Mouse (Mus musculus) C3H10T1/2 (cell line): Measurements from ENCODE around the gene Pafah1b3. TPM values are rescaled to one million over a fixed set of nuclear protein-coding genes. Genes with fewer than 3 reads are reported as not detected.

ENCODE experiments used
- polyA plus RNA-seq, 2 experiments: library from polyadenylated mRNA; unstranded; fragments of >200 nt; fragmentation: generic; extraction: Trizol; gene quantifications; one replicate each; pipeline ENCODE4 v1.2.1; 2012; ENCODE audit warnings: missing spikeins in 2 of 2

Pafah1b3 gene
- 100 to 1,000 TPM; 137 to 139 TPM for polyA plus RNA-seq

DNA sequence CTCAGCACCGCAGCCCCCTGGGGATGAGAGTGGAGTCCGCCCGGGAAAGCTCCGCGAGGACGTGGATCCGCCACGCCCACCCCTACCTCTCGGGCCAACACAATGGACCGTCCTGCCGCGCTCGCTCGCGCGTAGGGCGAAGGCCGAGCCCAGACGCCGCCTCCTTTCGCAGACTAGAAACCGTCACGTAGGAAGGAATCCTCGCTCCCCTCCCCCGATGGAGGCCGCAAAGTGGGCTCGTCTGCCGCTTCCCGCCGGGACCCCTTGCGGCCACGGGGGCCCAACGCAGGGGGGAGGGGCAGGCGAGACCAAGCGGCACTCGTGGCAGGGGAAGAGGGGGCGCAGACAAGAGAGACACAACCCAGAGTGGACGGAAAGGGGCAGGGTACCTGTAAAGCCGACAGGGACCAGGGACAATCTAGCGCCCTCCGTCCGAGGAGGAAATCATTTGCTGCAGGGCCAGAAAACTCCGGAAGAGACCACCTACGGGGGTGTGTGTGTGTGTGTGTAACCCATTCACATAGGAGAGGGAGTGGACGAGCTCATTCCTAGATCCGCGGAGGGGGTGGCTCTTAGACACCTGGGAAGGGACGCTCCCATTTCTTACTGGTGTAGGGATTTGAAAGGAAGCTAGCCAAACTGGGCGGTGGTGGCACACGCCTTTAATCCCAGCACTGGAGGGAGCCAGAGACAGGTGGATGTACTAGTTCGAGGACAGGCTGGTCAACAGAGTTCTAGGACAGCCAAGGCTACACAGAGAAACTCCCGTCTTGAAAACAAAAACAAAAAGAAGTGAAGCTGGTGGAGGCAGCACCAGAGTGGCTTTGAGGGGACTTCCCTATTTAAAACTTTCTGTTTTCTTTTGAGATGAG is at the start of gene Pafah1b3:
TSS of gene Pafah1b3 (minus strand) at position 533 of the 872 bp plus-strand sequence.

DNA sequence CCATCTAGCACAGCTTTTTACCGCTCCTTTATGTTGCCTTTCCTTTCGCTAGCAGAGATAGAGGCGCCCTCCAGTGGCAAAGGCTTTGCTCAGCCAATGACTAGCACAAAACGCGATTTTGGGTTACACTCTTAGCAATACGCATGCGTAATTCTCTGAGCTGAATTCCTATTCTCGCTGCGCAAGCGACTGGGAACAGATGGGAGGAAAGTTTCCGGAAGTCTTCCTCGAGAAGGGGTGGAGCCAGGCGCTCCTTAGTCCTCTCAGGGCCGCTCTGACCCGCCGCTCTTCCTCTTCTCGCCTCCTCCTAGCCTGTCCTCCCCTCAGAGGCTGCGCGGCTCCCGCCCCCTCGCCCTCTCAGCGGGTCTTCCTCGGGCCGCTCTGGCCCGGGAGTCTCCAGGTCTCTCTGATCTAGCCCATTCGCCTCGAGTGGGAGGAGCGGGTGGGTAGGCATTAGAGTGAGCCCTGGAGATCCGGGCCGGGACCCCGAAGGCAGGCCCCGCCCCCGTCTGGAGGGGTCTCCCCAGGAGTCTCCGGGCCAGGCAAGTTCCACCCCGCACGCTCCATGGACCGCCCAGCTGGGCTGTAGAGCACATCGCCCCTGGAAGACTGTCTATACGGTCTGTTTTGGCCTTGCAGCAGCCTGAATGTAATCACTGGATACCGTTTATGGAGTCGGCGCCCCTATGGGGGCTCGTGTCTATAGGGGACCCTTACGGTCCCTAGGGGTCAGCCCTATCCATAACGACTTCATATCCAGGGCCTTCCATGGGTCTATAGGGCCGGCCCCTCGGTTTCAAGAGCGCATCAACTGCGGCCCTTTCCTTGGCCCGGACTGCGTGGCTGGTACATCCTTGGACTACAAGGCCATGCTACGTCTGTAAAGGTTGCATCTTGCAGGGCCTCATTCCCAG is 19.0 kb upstream of the Pafah1b3 start, which contains the start of gene Megf8:
TSS of gene Megf8 (plus strand) at position 633 of the 914 bp plus-strand sequence.

GRCm38 (mm10) chr7:25305956-25306613 is 8.3 kb upstream of the Pafah1b3 start, which contains the start of gene Tmem145:
Gene Tmem145 (plus strand): TSS chr7:25306106.

GRCm38 (mm10) chr7:25301063-25301462 is 3.3 kb upstream of the Pafah1b3 start, which contains the start of gene Prr19:
Gene Prr19 (plus strand): TSS chr7:25301411.

DNA sequence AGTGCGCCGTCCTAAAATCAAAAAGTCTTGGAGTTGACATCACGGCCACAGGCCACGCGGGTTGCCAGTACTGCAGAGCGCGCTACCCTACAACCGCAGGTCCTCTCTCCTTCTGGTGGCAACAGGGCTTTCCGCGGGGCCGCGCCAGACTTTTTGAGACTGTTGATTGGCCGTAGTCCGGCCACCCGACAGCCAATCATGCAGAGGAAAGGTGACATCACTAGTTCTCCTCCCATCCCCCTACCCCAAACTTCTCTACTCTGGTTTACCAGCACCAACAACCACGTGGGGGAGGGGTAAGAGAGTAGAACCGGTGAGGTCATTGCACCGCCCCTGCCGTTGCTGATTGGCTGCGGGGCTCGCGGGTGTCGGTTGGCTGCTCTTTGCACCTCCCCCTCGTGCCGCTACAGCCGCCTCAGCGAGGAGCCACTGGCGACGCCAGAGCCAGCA is 30.5 kb downstream of the Pafah1b3 start, which contains the start of gene Cic:
TSS of gene Cic (plus strand) at position 404 of the 450 bp plus-strand sequence.

DNA sequence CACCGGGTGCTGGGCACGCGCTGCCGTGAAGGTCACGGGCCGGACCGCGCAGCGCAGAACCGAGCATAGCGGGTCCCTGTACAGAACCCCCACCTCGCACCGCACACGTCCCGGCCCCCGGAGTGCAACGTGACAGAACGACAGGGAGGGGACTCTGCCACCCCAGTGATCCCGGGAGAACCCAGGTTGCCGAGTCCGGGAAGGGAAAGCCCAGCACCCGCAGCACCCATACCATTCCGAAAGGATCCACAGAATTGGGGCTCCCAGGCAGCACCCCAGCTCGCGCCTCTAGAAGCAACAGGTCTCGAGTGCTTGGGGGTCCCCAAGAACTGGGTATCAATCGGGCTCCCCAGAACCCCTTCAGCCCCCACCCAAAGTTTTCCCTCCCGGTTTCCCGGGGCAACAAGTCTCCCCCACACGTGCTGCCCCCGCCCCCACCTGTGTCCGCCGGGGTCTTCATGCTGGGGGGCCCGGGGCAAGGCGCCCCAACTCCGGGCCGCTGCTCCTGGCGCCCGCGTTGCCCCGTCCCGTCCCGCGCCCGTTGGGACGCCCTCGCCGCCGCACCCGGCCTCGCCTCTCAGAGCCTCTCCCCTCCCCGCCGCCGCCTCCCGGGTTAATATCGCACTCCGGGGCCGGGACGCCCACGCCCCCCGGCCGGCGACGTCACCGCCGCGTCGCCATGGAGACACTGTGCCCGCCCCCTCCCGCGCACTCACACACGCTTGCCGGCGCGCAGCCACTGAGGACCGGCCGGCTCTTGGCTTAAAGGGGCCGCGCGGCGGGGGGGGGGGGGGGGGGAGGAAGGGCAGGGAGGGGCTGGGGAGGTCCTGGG is 47.4 kb downstream of the Pafah1b3 start, which contains the start of gene Erf:
TSS of gene Erf (minus strand) at position 621 of the 832 bp plus-strand sequence.

Other genes with a start within 250 kb of the Pafah1b3 start
- 1 to 10 TPM in 1 of 2 experiments, under 1 TPM in 1; 0.13 to 2.8 TPM for gene Grik5, start 225.6 kb downstream of the Pafah1b3 start, polyA plus RNA-seq
- gene Zfp574, start 225.4 kb downstream of the Pafah1b3 start, polyA plus RNA-seq: 10 to 100 TPM in 1 of 2 experiments, 1 to 10 TPM in 1; 8.7 to 17.3 TPM
- gene Pou2f2, start 118.3 kb downstream of the Pafah1b3 start, polyA plus RNA-seq: under 1 TPM; under 0.01 to 0.04 TPM
- gene Dedd2, start 77.4 kb downstream of the Pafah1b3 start, polyA plus RNA-seq: 1 to 10 TPM; 4.6 to 8.1 TPM
- 1 to 10 TPM; 2.5 to 6.9 TPM for gene Zfp526, start 76.6 kb downstream of the Pafah1b3 start, polyA plus RNA-seq
- 10 to 100 TPM; 64.5 to 68.5 TPM for gene Gsk3a, start 60.1 kb downstream of the Pafah1b3 start, polyA plus RNA-seq
- gene Erf, start 47.2 kb downstream of the Pafah1b3 start, polyA plus RNA-seq: 10 to 100 TPM; 37.1 to 40.3 TPM
- 100 to 1,000 TPM; 105 to 123 TPM for gene Cic, start 30.3 kb downstream of the Pafah1b3 start, polyA plus RNA-seq
- gene Prr19, start 3.4 kb upstream of the Pafah1b3 start, polyA plus RNA-seq: under 1 TPM; 0.02 to 0.17 TPM
- not detected for gene Tmem145, start 8.1 kb upstream of the Pafah1b3 start, polyA plus RNA-seq
- 10 to 100 TPM; 17.7 to 66.3 TPM for gene Megf8, start 19.2 kb upstream of the Pafah1b3 start, polyA plus RNA-seq
- under 1 TPM; 0.15 to 0.51 TPM for gene Cnfn, start 71.7 kb upstream of the Pafah1b3 start, polyA plus RNA-seq
- gene Lipe, start 100.7 kb upstream of the Pafah1b3 start, polyA plus RNA-seq: 10 to 100 TPM in 1 of 2 experiments, 1 to 10 TPM in 1; 4.6 to 19.9 TPM
- under 1 TPM; 0.07 to 0.45 TPM for gene Cxcl17, start 114.9 kb upstream of the Pafah1b3 start, polyA plus RNA-seq
- under 1 TPM; 0.08 to 0.61 TPM for gene Ceacam1, start 179.6 kb upstream of the Pafah1b3 start, polyA plus RNA-seq
- gene Ceacam2, start 241.9 kb upstream of the Pafah1b3 start, polyA plus RNA-seq: under 1 TPM in 1 of 2 experiments, not detected in 1; 0.04 TPM